Mouse (Mus musculus) cerebral cortex, adult 2 months (tissue): ENCODE results near the gene Lrp1.

Experiments
- WGBS: fragments of 180-500 bp; shearing (Covaris S2); methylation state at CpG from one replicate; pipeline ENCODE4 v1.1.7; 2018; 5-methylcytosine and 5-hydroxymethylcytosine counted together

The Lrp1 gene

GRCm38 (mm10) chr10:127592850-127593249, 28.1 kb downstream of the Lrp1 start:
- WGBS = 85% methylated on average over 13 of the region's 13 CpGs

GRCm38 (mm10) chr10:127592423-127592822, 28.5 kb downstream of the Lrp1 start:
- WGBS = 84% methylated on average over 7 of the region's 7 CpGs

GRCm38 (mm10) chr10:127591514-127591913, 29.4 kb downstream of the Lrp1 start:
- 46% methylated on average over 7 of the region's 7 CpGs for WGBS

GRCm38 (mm10) chr10:127590831-127591451, 30.0 kb downstream of the Lrp1 start:
- 84% methylated on average over 7 of the region's 7 CpGs for WGBS

GRCm38 (mm10) chr10:127590256-127590655, 30.7 kb downstream of the Lrp1 start:
- 76% methylated on average over 12 of the region's 12 CpGs for WGBS

- 57% methylated on average over 8 of the region's 8 CpGs for WGBS
These were observed 33.2 kb downstream of the Lrp1 start for GRCm38 (mm10) chr10:127587776-127588175.

- WGBS = 63% methylated on average over 4 of the region's 4 CpGs
These were observed 34.7 kb downstream of the Lrp1 start for GRCm38 (mm10) chr10:127586209-127586608.

- 79% methylated on average over 2 of the region's 2 CpGs for WGBS
These were observed 35.4 kb downstream of the Lrp1 start for GRCm38 (mm10) chr10:127585598-127585997.

- WGBS = 79% methylated on average over 8 of the region's 8 CpGs
These were observed 37.3 kb downstream of the Lrp1 start for GRCm38 (mm10) chr10:127583649-127584048.

GRCm38 (mm10) chr10:127581291-127581690, 39.7 kb downstream of the Lrp1 start:
- 95% methylated on average over 9 of the region's 9 CpGs for WGBS

- WGBS = 69% methylated on average over 15 of the region's 15 CpGs
These were observed 43.0 kb downstream of the Lrp1 start for GRCm38 (mm10) chr10:127577982-127578381.

GRCm38 (mm10) chr10:127577156-127577555, 43.8 kb downstream of the Lrp1 start:
- WGBS = 82% methylated on average over 9 of the region's 9 CpGs

GRCm38 (mm10) chr10:127576381-127576961, 44.5 kb downstream of the Lrp1 start:
- WGBS = 54% methylated on average over 18 of the region's 18 CpGs

- WGBS = 75% methylated on average over 7 of the region's 7 CpGs
These were observed 45.2 kb downstream of the Lrp1 start for GRCm38 (mm10) chr10:127575741-127576140.

GRCm38 (mm10) chr10:127572281-127572680, 48.7 kb downstream of the Lrp1 start:
- WGBS = 90% methylated on average over 5 of the region's 5 CpGs

GRCm38 (mm10) chr10:127570937-127571641, 49.9 kb downstream of the Lrp1 start:
- 84% methylated on average over 17 of the region's 17 CpGs for WGBS

GRCm38 (mm10) chr10:127570384-127570783, 50.6 kb downstream of the Lrp1 start:
- 80% methylated on average over 6 of the region's 6 CpGs for WGBS

- 22% methylated on average over 3 of the region's 3 CpGs for WGBS
These were observed 51.5 kb downstream of the Lrp1 start for GRCm38 (mm10) chr10:127569450-127569849.

GRCm38 (mm10) chr10:127566553-127567326, 54.2 kb downstream of the Lrp1 start:
- 90% methylated on average over 28 of the region's 28 CpGs for WGBS

GRCm38 (mm10) chr10:127564301-127564700, 56.6 kb downstream of the Lrp1 start:
- 27% methylated on average over 13 of the region's 13 CpGs for WGBS

- 66% methylated on average over 8 of the region's 8 CpGs for WGBS
These were observed 57.1 kb downstream of the Lrp1 start for GRCm38 (mm10) chr10:127563840-127564239.

- 90% methylated on average over 13 of the region's 13 CpGs for WGBS
These were observed 63.6 kb downstream of the Lrp1 start for GRCm38 (mm10) chr10:127557397-127557796.
